Mouse (Mus musculus) cerebral cortex, adult 2 months (tissue): ENCODE data around the gene Tnnc1.

Experiments
- WGBS: fragments of 180-500 bp; shearing (Covaris S2); methylation state at CpG from one replicate; pipeline ENCODE4 v1.1.7; 2018; 5-methylcytosine and 5-hydroxymethylcytosine counted together

Gene Tnnc1

DNA sequence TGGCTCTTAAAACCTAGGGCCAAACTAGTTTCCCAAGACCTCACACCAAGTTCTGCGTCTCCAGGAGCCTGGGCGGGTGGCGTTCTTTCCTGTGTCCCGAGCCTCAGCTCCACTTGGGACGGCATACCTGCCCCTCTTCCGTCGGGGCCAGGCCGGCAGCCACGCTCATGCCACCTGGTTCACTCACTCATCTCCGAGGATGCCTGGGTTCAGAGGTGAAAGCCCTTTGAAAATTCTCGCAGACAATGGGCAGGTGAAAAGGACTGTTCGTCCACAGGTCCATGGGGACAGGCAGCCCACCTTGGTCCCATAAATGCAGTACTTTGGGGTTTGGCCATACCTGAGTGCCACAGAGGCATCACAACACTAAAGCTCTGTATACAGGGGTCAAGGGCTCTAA is 23.9 kb upstream of the Tnnc1 start:
- 88% methylated on average over 12 of the region's 12 CpGs for WGBS

DNA sequence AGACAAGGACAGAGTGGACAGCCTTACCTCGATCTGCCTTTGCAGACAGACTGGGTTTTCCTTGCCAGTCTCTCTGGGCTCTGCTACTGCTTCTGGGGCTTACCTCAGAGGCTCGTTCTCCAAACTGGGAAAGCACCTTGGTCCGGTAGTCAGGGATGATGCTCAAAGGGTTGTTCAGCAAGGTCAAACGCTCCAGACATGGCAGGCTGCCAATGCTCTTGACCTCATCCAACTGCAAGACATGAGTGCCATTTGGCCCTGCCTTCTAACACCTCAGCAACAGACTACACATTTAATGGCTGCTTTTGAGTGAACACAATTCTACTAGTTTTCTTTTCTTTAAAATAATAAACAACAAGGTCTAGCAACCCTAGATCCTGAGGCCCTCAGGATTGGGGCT is 21.5 kb upstream of the Tnnc1 start:
- 54% methylated on average over 4 of the region's 4 CpGs for WGBS

DNA sequence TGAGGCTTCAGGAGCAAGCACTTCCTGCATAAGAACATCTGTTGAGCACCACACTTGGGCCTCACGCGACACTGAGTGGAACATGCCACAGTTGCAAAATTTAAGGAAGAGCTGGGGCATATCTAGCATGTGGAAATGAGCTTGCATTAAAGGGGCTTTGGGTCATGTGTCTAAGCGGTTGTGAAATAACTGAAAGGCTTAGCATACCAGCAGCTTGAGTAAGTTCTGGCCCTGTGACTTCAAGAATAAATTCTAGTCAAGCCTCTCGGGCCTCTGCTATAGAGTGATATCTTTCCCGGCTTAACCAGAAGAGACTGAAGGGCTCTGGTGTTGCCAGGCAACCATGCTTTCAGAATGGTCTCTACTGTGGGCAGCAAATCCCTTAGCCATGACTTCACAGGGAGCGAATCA is 19.3 kb upstream of the Tnnc1 start:
- 48% methylated on average over 6 of the region's 6 CpGs for WGBS

DNA sequence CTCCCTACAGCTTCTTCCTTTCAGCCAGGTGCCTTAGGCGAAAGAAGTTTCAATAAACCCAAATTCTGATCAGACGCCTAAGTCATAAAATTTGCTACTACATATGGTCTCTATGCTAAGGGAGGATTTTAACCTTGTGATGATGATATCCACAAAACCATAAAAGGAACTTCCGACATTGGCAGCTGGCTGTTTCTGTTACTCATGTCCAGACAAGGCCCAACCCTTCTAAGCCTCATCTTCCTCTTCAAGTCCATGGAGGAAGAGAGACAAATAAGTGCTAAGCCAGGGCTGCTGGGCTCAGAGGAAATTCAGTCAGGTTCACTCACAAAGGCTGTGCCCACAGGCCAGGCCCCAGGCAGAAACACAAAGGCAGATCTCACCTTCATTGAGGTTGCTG is 18.8 kb upstream of the Tnnc1 start:
- 83% methylated on average over 3 of the region's 3 CpGs for WGBS

DNA sequence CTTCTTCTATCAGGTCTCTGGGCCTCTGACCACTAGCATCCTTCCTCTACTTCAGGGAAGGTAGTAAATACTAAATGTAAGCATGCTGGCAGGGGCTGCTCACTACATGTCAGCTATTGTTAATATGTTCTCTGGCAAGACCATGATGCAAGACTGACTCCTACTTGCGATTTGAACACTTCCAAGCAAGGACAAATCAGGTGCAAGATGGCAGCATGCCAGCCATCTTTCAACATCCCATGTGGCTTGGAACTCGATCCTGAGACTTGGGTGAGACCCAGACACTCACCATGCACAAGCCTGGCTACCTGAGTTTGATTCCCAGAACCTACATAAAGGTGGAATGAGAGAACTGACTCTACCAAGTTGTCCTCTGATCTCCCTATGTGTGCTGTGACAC is 16.2 kb upstream of the Tnnc1 start:
- 26% methylated on average over 2 of the region's 2 CpGs for WGBS

DNA sequence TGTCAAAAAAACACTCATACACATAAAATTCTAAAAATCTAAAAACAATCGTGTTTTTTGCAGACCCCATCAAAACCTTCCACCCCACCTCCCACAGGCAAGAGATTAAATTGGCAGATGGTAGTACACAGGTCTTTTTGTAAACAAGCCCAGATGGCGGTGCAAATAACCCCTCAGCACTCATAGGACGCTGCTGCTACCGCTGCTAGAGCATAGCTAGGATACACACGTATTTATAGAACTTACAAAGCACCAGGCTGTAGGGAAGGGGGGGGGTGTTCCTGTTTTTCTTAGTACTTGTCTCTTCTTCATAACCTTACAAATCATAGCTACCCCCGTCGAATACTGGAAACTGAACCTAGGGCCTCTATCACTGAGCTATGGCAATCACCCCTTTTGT is 14.3 kb upstream of the Tnnc1 start:
- 42% methylated on average over 7 of the region's 7 CpGs for WGBS

DNA sequence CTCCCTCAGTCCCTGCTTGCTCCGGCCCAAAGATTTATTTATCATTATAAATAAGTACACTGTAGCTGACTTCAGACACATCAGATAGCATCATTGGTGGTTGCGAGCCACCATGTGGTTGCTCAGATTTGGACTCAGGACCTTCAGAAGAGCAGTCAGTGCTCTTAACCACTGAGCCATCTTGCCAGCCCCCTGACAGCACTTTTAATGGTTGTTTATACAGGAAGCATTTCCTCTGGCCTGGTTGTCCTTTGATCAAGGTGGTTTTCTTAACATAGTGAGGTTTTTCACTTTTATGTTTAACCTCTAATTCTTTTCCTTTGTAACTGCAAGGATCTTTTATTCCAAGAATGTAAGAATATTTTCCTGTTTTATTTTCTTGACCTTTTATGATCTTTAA is 13.7 kb upstream of the Tnnc1 start:
- 58% methylated on average over 2 of the region's 2 CpGs for WGBS

DNA sequence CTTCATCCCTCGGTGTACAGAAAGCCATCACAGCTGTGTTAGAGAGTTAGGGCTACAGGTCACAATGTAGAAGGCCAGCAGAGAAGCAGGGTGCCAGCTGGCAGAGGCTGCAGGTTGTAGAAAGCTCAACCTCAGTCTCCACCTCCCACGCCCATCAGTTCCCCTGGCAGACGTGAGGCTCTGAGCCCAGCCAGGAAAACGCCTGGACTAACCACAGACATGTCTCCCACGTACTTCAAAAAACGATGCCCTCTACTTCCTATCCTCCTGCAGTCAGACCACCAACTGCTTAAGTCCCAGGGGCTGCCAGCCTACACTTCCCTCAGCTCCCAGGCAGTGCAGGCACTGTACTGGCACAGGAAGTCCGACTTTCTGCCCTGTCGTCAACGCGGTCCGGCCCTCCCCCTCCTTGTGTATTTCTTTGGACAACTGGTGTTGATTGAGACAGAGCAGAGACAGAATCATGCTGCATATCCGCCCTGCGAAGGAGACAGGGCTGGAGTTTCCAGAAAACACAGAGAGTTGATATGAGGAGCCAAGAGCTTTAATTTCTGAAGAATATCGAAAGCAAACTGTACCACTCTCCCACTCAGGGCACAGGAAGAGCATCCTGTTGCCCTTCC is 13.1 kb upstream of the Tnnc1 start:
- WGBS, result 23% methylated on average over 14 of the region's 14 CpGs

DNA sequence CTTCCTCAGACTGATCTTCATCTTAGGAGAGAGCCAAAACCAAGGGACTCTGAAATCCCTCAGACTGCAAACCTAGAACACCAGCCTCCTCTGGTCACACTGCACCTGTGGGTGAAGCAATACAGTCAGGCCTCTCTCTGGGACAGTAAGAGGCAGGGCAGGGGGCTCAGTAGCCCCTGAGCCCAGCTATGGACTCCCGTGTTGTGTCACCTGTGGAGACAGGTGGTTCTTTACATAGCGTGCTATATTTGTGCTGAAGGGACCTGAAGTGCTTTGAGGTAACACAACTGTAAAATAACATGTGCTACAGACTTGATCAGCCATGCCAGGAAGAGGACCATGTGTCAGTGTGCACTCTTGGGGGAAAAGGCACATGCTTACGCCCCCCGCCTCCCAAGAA is 12.6 kb upstream of the Tnnc1 start:
- WGBS, result 87% methylated on average over 4 of the region's 4 CpGs

DNA sequence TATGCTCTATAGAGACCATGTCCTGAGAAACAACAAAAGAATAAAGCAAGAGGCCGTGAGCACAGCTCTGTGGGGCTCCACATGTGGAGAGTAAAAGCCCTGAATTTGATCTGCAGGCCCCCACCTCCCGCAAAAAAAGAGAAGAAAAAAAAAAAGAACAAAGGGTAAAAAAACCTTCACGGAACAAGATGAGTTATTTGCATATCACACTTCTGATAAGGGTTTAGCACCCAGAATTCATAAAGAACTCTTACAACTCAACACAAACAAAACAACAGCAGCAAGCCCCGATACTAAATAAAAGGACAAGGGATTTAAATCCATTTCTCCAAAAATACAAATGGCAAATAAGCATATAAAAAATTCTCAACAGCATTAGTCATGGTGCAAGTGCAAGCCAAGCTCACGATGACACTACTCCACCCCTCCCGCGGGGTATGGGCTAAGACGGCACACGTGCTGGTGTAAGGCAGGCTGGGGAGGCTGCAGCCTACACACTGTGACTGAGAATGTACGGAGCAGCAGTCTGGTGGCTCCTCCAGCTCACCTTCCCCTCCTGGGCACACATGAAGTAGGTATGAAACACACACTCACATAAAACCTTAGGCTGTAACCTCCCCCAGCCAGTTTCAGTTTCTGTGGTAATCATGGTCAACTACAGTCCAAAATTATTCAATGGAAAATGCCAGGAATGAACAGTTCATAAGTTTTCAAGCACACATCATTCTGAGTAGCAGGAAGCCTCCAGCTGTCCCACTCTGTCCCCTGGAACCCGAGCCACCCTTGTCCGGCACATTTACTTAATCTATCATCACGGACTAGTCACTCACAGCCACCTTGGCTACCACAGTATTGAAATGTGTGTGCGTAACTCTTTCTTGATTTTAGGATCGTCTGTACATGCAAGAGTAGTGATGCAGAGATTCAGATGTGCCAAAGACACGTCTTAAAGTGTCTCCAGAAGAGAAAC is 10.3 kb upstream of the Tnnc1 start:
- WGBS, result 32% methylated on average over 16 of the region's 16 CpGs

DNA sequence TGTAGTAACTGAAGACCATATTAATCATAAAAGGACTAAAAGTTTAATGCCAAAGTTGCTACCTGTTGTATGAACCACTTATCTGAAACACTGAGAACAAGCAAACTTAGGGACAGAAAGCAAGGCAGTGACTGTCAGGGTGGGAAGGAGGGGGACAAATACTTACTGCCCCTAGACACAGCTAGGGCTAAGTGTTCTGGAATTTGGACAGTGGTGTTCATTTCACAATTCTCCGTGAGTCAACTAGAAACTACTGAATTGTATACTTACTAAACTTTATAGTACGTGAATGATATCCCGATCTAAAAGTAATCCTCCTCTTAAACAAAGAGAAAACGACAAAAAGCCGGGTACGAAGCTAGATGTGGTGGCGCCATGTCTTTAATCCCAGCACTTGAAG is 8.5 kb upstream of the Tnnc1 start:
- WGBS, result 76% methylated on average over 7 of the region's 7 CpGs

DNA sequence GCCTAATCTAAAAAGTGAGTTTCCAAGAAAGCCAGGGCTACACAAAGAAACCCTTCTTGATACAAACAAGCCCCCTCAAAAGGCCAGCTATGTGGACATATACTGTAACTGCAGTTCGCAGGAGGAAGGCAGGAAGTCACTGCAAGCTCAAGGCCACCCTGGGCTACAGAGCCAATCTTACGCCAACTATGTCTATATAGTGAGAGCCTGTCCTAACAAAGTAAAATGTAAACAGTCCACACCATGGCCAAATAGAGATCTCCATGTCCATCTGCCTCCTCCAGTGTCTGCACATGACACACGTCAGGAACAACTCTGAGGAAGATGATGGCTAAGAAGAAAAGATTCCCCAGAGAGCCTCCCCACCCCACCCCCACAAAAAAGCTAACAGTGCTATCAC is 8.1 kb upstream of the Tnnc1 start:
- WGBS, result 81% methylated on average over 3 of the region's 3 CpGs

DNA sequence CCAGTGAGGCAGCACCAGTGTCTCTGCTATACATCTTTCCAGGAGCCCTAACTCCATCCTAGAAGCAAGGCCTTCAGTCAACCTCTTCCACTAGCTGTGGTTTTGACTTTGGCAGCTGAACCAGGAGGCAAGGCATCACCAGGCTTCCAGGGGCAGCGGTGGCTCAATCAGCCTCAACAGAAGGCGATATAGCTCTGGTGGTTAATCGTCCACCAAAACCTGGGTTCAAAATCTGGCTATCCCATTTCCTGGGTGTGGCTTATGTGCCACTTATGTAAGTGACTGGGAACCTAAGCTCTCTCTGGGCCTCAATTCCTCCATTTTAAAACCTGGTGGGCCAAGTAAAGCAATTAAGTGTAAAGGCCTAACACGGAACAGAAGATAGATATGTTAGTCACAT is 3.3 kb upstream of the Tnnc1 start:
- 51% methylated on average over 4 of the region's 4 CpGs for WGBS

DNA sequence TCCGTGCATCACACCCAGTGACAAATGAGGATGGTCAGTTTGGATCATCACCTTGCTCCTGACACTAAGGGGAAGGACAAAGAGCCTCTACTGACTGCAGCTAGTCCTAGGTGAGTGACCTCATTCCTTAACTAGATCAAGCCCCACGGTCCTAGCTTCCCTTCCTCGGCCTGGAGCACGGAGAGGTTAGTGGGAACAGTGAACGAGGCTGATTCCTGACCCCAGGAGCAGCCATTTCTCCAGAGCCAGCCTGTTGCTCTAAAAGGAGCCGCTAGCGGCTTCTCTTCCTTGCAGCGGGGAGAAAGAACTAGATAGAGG is 2.9 kb upstream of the Tnnc1 start:
- WGBS, result 7% methylated on average over 8 of the region's 8 CpGs

DNA sequence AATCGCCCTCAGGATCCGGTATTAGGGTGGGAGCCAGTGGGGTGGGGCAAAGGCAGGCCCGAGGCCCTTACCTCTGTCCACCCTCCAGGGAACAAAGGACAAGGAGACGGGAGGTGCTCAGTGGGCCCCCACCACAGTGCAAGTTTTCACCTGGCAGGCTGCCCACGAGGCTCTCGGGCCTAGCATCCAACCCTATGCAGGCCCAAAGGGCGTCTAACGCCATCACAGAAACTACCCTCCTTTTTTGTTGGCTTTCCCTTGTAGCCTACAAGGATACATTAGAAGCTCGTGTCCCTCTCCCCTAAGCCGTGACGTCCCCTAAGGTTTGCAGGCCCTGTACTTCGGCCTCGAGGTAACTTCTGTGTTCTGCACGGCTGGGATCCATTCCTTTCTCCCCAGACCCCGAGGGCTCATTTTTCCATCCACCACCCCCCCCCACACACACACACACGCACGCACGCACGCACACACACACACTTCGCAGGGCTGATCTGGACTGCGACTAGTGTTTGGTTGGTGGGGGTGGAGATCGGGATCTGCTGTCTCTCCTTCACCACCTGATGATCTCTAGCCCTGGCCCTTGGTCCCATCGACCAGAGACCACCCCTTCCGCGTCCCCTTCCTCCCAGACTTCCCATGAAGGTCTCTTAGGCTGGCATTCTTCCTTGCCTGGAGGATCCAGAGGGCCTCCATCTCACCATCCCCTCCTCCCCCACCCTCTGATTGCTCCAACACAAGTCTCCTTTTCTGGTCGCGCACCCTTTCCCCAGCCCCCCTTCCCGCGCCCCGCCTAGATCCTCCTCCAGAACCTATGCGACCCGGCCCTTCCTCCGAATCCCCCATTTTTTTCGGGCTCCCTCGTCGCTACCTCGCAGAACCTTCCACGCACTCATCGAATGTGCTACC is 2.3 kb upstream of the Tnnc1 start:
- under 1% methylated on average over 39 of the region's 39 CpGs for WGBS

DNA sequence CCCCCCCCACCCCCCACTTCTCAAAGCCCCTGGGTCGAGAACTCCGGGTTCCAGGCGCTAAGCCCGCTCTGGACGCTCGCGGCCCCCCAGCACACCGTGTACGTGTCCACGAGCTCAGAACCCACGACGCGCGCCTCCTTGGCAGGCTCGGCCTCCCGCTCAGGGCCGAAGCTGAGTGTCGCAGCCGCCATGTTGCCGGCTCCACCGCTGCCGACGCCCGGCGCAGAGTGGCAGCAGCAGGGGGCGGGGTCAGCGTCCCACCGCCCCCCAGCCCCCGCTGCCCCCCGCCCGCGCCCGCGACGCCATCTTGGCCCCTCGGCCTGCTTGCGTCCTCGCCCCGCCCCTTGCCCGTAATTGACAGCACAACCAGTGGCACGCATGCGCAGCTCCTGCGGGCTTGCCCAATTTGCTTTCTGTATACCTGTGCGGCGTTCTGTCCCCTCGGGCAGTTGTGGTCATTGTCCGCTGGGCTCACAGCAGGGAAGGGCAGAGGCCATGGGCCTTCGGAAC is 1.6 kb upstream of the Tnnc1 start:
- WGBS, result under 1% methylated on average over 47 of the region's 48 CpGs

DNA sequence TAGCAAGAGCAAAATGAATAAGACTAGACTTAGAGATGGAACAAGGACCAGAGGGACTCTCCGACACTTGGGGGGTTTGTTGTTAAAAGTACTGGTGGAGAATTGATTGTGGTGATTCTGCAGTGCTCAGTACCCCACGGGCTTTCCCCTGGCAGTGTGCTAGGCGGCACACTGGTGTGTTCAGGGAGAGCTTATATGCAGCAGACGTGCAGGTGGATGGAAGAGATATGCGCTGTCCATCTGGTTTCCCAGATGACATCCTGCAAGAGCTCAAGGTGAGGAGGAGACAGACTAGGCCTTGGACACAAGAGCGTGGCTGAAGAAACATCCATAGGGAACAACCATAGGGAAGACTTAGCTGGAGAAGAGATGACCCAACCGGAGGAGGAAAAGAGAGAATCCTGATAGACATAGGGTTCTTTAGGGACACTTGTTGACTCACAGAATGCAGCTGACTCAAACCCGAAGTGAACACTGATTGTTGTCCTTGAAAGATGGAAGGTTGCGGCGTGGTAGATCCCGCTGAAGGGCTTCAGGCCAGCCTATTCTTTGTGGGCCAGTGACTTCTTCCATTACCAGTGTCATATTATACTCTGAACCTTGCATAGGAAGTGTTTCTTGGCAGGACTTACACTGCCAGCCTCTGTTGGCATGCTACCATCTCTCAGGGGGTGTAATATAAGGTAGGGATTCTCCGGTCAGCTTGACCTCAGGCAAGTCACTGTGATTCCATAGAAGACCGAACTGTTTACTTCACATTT is 862 bp upstream of the Tnnc1 start:
- 59% methylated on average over 13 of the region's 13 CpGs for WGBS

DNA sequence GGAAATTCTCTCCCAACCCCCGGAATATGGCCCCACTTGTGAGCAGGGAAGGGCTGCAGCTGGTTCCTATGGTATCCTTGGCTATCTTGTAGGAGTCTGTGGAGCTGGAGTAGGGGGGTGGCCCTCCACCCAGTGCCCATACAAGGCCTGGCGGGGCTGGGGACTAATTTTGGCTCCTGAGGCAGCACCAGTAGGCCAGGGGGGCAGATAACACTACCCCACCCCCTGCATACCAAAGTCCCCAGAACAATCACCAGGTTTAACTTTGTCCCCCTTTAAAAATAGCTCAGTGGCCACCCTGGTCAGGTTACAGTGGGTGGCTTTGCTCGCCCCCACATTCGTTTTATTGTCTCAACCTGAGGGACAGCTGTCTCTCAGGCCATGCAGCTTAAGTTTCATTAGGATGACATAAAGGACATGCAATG is 1.0 kb downstream of the Tnnc1 start:
- WGBS, result 80% methylated on average over 4 of the region's 4 CpGs

DNA sequence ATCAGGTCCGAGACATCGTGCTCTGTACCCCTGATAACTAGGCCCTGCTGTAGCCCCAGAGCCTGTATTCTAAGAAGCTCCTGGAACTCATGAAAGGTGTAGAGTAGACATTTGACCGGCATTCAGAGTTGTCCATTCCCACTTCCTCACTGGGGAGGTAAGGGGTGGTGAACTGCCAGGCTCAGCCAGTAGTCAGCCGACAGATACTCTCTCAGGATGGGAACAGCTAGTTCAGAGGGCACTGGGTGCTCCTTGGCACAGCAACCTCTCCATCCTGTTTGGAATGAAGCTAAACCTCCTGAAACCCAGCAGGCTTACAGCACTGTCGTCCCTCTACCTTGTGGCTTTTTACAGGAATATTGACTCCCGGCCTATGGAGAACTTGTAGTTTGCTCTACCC is 3.7 kb downstream of the Tnnc1 start:
- WGBS, result 95% methylated on average over 6 of the region's 6 CpGs

DNA sequence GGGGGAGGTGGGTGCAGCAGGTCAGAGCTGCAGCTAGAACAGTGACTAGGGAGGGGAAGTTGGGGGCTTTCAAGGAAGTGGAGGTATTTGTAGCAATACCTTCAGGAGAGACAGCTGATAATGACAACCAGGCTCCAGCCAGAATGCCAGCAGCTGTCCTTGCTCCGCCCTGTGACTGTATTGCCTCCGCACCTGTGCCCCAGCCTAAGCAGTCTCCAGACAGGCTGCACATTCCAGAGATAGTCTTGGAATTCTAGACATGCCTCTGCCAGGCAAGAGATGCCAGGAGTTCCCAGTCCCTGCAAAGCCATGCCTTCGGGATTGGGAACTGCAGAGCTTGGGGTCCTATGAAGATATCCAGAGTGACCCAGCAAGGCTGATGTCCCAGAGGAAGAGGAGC is 4.4 kb downstream of the Tnnc1 start:
- WGBS, result 91% methylated on average over 3 of the region's 3 CpGs

DNA sequence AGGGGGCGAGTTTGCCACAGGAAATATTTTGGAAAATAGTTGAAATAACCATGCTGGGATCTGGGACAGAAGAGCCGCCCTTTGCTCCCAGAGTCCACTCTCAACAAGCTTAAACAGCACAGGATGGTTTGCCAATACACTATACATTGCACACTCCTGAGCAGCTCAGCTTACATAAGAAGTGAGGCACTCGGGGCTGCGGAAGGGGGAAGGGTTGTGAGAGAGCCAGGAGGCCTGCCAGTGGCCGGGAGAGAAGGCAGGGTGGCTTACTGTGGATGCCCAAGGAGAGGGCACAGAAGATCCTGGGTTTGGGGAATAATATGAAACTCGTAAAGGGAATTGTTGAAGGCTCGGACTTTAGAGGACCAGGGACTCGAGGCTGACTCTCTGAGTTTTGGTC is 5.8 kb downstream of the Tnnc1 start:
- WGBS, result 80% methylated on average over 8 of the region's 8 CpGs
